Mouse (Mus musculus): ENCODE data around the gene Apol10b.

DNA sequence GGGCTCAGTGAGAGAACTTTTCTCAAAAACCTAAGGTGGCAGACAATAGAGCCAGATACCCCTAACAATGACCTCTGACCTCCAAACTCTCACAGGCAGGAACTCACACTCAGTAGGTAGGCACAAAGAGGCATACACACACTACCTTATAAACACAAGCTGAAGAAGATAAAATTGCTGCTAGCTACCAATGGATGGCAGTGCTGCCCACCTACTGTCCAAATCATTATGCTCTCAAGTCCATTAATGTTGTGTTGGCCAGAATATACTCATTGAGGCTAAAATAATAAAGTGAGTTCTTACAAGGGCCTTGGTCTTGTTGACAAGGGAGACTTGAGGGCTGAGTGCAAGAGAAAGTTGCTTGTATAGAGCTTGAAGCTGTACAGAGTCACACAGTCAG is 32.7 kb downstream of the Apol10b start:
- TF ChIP-seq EP300 (IDR thresholded peaks at IDR 0.05) (no peak), CTCF (IDR thresholded peaks at IDR 0.05) (peak; percentile 49)
